Mouse (Mus musculus) gastrocnemius, postnatal 36 days (tissue): ENCODE data around the gene Zcchc7. TPM values are rescaled to one million over a fixed set of nuclear protein-coding genes. Genes with fewer than 3 reads are reported as not detected.
"Not testable (repeated sequence)": the region's sequence is repeated elsewhere in the genome, so short reads cannot be mapped to it uniquely, and the experiment has no call there.

ENCODE experiments used
- DNase-seq, 2 experiments: peaks; one replicate each; pipeline ENCODE4 v3.0.0; 2022
- intact Hi-C: fragments of 180-260 bp; cut with DNase I; formaldehyde crosslinking; loops from one replicate; pipeline ENCODE4 v1.15.1; 2025
- total RNA-seq, 2 experiments: library from RNA; stranded (reverse); gene quantifications; 2 replicates each; pipeline ENCODE4 v1.2.3; 2021

Gene Zcchc7
- total RNA-seq, 2 experiments from 2014 or later: 11.5 to 16.2 TPM

DNA sequence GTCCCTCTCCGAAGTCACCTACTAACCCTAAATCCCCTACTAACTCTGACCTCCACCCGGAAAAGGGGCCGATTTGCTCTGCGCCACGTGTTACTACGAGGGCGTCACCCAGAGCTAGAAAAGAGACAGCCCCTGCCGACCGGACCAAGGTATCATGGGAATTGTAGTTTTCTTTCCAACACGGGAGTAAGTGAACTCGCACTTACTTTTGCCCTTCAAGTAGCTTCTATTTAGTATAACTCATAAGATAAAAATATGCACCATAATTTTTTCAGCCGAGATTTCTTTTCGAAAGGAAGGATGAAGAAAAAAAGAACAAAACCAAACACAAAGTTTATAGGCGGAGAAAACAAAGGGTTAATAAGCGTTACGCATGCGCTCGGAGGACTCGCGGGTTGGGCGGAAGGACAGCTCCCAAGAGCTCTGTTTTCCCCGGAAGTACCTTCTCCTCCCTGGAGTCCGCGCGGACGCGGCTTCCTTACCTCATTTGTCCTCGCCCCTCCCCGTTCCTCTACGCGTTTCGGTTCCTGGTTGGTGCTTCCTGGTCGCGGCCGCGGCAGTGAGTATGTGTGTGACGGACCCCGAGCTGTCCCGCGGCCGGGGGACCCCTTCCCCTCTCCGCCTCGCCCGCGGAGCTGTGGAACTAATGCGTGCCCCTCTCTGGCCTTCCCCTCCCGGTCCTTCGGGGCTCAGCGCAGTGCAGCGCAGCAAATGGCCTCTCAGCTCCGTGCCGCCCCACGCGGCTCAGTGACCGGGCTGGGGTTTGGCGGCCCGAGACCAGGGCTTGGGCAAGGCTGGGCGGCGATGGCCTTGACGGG is 666 bp downstream of the Zcchc7 start:
- intact Hi-C loops: no loop called here
- DNase-seq: peak; percentile 86 to 89

DNA sequence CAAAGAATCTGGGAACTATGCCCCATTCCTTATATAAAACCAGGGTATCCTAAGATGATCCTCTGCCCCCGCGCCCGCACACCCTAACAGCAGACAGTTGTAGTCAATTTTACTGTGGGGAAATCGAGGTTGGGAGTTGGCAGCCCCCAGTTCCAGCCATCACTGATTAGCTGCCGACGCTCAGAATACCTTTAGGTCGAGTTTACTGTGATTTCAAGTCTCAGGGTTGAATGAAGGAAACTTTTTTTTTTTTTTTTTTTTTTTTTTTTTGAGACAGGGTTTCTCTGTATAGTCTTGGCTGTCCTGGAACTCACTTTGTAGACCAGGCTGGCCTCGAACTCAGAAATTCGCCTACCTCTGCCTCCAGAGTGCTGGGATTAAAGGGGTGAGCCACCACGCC is 1.5 kb downstream of the Zcchc7 start:
- intact Hi-C loops, DNase-seq: not testable (repeated sequence)

DNA sequence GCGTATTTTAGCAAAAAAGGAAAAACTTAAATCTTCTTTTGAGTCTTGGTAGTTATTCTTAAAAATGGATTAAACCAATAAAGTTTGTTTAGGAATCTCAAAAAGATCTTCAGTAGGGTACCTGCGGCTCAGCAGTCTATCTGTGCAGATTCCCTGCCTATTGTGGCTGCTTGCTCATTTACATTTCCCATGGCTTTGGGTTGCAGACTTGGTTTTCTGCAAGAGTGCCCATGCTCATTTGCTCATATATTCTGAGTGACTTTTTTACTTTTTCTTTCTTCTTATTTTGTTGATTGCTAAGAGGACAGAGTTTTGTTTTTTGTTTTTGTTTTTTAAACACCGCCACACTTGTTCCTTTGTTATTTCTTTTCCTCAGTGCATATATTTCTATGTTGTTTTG is 19.2 kb downstream of the Zcchc7 start:
- DNase-seq: no peak
- intact Hi-C loops: no loop called here

DNA sequence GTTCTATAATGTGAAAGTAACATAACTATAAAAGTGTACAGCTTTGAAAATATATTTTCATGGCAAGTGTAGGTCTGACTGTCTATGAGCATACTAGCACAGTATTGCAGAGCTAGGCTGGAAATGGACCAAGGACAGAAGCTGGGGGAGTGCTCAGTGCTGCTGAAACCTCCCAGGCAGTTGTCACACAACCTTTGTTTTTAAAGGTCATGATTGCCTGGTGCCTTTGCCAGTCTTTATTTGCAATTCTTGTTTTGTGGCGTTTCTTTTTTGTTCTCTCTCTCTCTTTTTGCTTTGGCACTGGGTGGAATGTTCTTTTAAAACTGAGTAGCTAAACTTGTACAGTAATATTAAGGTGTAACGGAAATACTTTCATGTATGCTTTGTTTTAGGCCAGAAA is 21.0 kb downstream of the Zcchc7 start:
- DNase-seq: no peak
- intact Hi-C loops: no loop called here

DNA sequence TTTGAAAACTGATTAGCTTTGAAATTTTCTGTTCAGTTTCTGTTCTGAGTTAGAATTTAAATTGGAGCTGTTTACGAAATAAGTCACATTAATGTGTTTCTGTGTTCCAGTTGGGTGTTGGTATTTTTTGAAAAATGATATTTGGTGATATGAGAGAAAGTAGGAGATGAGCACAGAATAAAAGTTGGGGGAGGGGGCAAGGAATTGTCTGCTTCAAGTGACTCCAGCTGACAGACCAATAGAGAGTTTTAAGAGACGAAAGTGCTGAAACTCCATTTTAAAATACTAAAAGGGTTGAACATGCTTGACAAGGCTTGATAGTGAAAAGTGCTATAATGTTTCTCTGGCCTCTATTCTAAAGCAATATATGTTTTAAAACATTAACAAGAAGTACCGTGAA is 21.4 kb downstream of the Zcchc7 start:
- DNase-seq: no peak
- intact Hi-C loops: no loop called here

DNA sequence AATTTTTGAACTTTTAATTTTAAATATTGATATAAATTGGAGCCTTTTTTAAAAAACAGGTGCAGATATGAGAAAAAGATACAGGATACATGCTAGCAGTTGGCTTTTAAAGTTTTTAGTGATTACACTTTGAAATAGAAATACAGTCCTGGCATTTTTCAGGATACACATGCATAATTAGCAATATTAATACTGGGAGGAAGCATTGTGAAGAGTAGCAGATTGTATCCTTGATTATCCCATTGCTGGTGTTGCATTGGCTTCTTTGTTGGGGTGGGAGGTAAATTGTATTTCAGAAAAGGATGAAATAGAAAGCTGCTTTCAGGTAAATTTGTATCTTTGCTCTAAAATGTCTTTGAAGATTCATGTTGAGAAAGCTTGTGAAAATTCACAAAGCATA is 22.0 kb downstream of the Zcchc7 start:
- intact Hi-C loops: no loop called here
- no peak for DNase-seq

DNA sequence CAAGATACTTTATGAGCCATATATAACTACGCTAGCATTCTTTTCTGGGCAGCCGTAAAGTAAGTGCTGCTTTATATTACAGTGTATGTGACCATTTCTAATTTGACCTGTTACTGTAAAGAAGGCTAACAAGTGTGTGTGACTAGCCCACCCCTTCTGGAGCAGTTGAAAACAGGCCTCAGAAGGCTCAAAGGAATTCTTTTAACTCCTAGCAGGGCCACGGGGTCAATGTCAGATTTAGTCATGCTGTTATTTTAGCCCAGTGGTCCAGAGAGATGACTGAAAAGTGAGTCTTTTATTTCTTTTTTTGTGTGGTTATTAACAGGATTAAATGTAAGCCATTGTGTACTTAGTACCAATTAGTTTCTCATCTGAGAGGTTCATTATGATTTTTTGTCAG is 22.6 kb downstream of the Zcchc7 start:
- no peak for DNase-seq
- intact Hi-C loops: no loop called here

DNA sequence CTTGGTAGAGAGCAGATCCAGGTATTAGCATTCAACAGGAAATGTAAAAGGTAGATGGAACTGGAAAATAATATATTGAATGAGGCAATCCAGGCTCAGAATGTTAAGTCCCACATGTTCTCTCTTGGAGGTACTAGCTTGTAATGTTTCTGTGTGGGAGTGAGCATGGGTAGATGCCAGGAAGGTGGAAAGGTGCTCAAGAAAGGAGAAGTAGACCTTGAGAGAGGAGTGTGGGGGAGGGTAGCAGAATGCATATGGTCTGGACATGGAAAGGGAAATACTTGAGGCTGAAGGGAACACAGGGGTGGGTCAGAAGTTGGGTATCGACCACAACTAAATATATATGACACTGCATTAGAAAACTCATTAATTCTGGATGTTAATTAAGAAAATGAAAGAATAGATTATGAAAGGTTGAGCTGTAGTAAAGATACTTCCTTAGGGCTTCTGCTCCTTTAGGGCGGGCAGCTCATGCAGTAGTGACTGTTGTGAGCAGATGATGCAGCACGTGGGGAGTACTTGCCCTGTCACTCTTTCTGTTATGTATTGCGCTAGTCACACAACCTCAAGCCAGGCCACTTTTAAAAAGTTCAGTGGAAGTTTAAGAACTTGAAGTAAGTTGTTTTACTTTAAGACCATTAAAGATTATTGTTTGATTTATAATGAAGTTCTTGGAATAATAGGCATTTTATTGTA is 24.9 kb downstream of the Zcchc7 start:
- intact Hi-C loops: no loop called here
- no peak for DNase-seq

DNA sequence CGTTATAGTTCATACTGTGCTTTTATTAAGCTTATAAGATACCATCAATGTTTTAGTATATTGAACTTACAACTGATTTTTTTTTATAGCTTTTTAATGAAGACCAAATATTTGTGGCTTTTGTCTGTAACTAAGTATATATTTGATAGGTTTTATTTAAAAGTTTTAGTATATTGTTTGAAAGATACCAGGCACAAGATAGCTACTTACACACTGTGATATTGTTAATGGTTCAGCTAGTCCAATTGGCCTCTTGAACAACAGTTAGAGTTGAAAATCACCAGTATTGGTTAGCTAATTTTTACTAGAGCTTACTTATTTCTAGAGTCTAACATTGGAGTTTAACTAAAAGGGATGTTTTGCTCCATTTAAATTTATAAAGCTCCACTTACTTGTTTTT is 25.8 kb downstream of the Zcchc7 start:
- intact Hi-C loops: no loop called here
- no peak for DNase-seq

DNA sequence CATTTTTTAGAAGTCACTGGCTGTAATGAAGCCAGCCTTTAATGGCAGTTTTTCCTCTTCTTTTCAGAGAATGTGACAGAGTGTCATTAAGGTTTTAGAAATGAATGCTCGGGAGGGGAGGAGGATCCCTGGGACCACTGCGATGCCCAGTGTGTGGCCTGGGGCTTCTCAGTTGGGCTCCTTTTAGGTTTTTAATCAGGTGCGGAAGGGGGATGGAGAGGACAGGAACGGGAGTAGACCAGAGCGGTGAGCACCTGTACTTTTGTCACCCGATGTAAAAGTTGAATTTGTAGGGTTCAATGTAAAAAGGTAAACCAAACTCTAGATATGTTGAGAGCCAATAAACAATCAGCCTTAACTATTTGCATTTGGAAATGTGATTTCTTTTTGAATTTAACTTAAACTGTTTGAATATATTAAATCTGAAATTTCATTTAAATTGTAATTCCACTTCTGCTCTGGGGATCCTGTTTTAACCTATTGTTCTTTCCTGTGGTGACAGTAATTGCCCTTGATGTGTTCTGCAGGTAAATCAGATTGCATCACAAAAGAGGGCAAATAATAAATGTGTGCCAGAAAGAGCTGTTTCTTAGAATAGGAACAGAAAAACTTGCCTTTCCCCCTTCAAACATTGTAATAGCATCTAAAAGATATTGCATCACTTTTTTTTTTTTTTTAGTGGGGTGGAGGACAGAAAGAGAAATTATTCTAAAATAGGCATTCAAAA is 28.1 kb downstream of the Zcchc7 start:
- no peak for DNase-seq
- intact Hi-C loops: no loop called here

DNA sequence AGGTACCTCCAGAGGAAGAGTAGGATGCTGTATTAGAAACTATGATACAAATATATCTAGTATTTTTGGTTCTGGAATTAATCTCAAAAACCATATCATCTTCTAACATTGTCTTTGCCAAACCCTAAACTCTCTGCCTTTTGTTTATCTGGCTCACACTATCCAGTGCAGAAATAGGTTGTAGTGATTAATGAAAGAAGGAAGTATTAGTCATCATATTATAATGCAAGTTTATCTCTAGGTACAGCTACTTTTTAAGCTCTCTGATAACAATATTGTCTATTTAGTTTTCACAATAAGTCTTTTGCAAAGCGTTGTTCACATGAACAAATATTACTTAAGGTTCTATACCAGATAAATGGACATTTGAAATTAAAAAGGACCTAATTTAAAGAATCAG is 57.2 kb downstream of the Zcchc7 start:
- intact Hi-C loops: no loop called here
- no peak for DNase-seq

DNA sequence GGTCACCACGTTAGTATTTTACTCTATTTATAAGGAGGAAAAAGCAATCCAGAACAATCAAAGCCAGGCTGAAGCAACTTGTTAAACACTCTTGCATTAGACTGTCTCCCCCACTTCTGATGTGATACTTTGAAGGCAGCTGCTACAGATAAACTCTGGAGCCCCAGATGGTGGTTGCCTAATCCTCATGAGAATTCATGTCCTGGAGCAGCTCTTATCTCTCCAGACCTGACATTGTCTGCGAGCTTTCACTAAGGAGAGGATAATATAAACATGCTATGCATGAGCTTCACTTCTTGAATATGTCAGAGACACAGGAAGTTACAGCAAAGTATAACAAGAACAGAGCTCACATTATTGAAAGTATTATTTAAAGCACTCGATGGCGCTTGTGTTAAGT is 58.1 kb downstream of the Zcchc7 start:
- intact Hi-C loops: no loop called here
- DNase-seq: no peak

DNA sequence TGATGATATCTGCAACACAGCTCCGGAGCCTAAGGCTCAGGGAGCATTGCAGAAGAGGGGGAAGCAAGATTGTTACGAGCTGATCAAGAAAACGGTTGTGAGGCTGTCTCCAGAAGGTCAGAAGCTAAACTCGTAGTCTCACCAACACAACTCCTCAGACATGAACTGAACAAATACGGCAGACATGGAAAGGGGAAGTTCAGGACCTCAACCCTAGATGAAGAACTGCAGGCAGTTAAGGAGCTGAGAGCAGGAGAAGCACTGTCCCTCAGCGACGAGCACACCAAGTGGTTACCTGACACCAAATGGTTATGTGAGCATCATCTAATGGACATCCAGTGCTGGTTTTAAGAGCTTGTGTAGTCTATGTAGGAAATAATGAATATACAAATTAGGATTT is 60.9 kb downstream of the Zcchc7 start:
- intact Hi-C loops: no loop called here

DNA sequence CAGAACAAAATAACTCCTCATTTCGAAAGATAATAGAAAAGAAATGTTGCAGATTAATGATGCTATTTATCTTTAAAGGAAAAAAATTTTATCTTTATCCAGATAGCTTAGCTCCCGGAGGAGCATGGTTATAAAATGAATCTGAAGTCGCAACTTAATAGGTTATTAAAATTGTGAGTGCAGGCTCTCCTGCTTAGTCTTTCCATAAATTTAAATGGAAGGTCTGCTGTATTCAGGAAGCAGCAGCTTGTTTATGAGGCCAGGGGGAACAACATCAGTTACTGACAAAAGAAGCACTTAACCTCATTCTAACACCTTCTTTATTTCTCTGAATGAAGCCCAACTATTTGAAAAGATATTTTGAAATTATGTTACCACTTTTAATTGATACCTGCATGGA is 74.9 kb downstream of the Zcchc7 start:
- intact Hi-C loops: no loop called here
- DNase-seq: no peak

More for the DNA sequence above, 60.9 kb downstream of the Zcchc7 start:
- DNase-seq: no peak

DNA sequence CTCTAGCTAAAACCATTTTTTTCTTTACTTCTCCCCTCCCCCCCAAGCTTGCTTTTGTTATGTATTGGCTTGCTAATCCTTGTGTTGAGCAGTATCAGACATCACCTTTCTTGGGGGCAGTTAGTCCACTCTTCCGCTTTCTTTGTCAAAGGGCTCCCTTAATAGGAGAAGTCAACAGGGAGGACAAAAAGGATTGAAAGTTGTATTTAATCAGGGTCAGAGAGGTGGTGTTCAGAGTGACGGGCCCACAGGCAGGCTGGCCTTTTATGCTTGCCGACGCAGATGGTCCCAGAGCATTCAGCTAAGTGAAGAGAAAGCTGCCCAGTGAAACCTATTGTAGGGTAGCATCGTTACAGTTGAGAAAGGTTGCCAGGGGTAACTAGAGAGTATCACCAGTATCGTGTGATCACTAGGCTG is 96.2 kb downstream of the Zcchc7 start:
- DNase-seq: no peak
- intact Hi-C loops: no loop called here

DNA sequence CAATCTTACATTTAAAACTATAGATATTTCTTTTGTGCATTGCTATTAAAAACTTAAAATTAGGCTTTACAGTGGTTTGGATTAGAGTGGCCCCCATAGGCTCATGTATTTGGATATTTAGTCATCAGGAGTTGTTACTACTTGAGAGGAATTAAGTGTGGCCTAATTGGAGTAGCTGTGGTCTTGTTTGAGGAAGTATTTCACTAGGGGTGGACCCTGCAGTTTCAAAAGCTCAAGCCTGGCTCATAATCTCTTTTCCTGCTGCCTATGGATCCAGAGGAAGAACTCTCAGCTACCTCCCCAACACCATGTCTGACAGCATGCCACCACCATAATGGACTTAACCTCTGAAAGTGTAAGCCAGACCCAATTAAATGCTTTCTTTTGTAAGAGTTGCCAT is 115.9 kb downstream of the Zcchc7 start:
- DNase-seq: no peak
- intact Hi-C loops: no loop called here

DNA sequence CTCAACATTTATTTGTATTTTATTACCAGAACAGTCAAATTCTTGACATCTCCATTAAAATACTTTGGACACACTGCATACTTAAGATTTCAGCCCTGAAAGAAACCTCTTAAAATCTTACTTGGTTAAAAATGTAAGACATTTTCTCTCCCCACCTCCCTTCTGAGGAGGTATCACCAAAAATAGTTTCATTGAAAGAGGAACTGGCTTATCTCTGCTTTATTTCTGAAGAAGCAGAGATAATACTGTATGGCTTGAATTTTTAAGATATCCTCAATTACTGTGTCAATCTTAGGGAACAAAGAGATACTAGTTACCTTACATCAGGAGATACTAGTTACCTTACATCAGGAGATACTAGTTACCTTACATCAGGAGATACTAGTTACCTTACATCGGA is 116.4 kb downstream of the Zcchc7 start:
- intact Hi-C loops: no loop called here
- DNase-seq: no peak

DNA sequence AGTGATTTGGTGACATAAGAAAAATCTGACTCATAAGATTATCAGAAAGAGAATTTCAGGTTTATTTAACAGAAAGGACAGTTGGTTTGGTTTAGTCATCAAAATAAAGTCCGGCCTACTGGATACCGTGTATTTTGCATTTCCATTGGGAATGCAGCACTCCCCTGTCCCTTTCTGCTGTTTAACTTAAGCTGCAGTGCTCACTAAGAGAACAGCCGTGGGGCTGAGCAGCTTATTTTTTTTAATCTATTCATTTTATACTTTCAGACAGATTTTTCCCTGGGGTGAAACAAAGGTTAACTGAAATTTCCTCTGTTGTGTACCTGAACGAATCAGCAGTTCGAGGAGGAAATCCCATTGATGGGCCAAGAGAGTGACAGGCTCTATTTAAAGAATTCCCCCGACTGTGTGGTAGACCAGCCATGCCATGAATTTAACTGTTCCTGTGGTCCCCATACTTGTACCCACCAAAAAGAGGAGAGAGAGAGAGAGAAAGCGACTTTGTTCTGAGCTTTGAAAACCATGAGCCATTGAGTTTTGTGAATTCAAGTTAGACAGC is 124.5 kb downstream of the Zcchc7 start:
- DNase-seq: no peak
- intact Hi-C loops: no loop called here

DNA sequence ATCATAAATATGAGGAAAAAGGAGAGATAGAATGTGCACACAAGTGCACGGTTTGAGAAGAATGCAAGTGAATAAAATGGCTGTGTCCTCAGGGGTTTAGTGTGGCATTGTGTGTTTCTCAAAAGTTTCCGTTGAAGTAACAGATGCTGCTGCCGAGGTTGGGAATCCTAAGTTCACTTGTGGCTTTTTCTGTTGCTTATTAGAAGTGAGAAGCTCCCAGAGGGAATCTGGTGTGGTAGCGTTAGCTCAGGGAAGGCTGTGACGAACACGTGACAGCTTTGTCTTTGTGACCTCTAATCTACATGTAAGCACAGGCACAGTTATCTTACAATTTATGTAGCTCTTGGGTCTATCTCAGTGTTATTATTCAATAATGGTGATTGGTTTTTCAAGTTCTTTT is 130.5 kb downstream of the Zcchc7 start:
- intact Hi-C loops: no loop called here
- DNase-seq: no peak

DNA sequence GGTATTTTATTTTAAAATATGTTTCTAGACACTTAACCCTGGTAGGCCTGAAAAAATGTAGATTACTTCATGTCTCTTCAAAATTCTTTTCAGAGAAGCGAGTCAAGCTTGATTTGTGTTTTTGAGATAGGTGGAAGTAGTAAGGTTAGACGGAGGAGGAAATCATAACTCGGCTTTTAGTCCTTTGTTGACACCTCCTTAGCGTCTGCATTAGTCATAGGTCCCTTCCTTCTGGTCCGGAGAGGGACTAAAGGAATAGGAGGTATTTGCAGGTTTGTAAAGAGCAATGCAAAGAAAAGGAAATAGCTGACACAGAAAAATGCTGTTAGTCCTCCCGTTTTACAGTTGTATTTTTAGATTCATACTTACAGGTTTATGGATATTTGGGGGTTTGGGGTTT is 135.7 kb downstream of the Zcchc7 start:
- intact Hi-C loops: loop anchor here (10.0 kb wide), 1 partner anchor 127 kb away; no protein-coding TSS in a partner anchor
- no peak for DNase-seq

DNA sequence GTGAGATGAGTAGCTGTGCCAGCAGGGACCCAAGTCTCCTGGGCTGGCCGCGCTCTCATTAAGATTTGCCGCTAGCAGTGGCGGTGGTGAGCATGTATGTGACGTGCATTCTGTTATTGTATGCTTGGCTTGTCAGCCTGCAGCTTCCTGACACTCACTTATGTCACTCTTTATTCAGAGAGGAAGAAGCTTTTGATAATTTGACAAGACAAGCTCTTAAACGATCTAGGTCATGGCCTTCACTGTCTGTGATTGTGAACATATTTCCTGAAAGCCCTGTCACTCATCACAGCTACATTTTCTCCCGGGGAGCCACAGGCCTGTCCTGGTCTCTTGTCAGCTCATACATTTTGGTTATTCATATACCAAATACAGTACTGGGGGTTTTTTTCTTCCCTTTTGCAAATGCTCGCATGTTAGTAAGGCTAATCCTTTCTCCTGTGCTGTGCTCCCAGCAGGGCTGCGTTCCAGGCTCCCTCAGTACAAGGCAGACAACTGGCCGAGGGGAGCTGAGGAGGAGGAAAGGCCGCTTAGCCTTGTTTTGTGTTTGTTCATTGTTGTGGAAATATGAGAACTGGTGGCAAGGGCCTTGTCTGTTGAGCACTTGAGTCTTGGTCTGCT is 150.1 kb downstream of the Zcchc7 start:
- intact Hi-C loops: loop anchor here (5.0 kb wide), 1 partner anchor 338 kb away; no protein-coding TSS in a partner anchor
- DNase-seq: no peak
